Mouse (Mus musculus) layer of hippocampus, postnatal 25 days (tissue): ENCODE measurements around the gene Neurod1. TPM values are rescaled to one million over a fixed set of nuclear protein-coding genes. Genes with fewer than 3 reads are reported as not detected.
A peak's percentile ranks its signal among the peaks of the same experiment; 100 is the strongest.

ENCODE experiments used
- DNase-seq, 2 experiments: peaks; one replicate each; pipeline ENCODE4 v3.0.0; 2022; ENCODE audit warnings: mixed read lengths in 2 of 2, low spot score in 1 of 2; ENCODE audit errors: extremely low spot score in 1 of 2
- total RNA-seq, 2 experiments: library from RNA; stranded (reverse); gene quantifications; 2 replicates each; pipeline ENCODE4 v1.2.3; 2021

Gene Neurod1
- total RNA-seq, result 10 to 100 TPM; 32.8 to 40.4 TPM

DNA sequence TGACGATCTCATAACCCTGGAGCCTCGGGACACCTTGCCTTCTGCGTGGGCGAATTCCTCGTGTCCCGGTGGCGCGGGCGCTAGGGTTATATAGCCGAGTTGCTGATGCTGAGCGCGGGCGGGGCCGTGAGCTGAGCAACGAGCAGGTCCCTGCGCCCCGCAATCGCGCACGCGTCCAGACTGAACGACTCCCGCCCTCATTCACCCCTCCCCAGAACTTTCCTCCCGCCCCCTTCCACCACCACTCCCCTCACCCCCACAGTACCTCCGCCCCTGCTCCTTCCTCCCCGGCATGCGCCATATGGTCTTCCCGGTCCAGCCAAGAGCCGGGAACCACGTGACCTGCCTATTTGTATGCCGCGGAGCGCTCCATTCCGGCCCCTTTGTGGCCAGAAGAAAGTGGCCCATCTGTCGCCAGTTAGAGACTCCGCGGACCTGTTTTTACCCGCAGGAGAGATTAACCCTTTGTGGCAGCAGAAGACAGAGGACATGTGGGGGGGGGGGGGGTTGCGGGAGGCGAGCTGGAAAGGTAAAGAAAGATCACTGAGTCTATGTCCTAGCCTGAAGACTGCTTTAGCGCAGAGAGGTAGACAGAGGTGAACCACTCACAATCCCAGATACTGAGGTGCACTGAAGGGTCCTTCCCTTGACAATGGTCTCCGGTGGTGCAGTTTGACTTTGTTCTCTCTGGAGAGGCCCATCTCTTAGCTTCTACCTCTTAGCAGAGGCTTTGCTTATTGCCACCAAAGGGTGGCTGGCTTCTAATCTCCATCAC lies at the start of gene Neurod1, which contains the start of gene Cerkl:
Gene Neurod1, minus strand, starts transcription at position 177 of the 775 bp plus-strand sequence.
Gene Cerkl, minus strand, starts transcription at position 211 of the 775 bp plus-strand sequence.
- peak; percentile 56 to 59 for DNase-seq

DNA sequence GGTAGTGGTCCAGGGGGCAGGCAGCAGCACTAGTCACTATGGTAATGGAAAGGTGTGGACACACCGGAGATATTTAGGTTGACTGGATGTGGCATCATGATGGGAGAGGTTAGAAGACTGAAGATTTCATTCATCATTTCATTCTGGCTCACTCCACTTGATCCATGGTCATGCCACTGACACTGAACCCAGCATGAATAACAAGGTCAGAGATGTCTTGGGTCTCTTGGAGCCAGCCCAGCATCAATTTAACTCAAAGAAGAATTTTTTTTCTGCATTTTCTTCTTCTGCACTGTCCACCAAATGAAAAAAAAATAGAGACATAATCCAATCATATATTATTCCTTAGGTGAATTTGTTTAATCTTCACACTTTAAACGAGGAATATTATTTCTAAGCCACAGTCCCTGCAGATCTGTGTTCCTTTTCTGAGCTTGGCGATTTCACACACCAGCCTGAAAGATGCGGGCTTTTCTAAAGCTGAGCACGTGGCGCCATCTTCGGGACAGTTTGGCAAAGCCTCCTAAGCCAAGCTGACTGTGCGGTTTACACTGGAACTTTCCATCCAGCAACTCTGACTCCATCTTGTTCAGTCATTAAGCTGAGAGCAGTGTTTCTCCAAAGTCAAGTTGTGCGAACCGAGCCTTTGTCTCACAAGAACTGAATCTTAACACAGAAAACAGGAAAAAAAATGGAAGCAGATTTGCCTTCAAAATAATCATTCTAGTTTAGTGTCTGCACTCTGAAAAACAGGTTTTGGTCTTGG lies 42.6 kb upstream of the Neurod1 start:
- DNase-seq, result peak; percentile 51 to 80

- no peak for DNase-seq
Observed at GRCm38 (mm10) chr2:79485127-79485526, 28.6 kb upstream of the Neurod1 start.

GRCm38 (mm10) chr2:79482511-79482910 lies 26.0 kb upstream of the Neurod1 start:
- DNase-seq, result no peak

DNA sequence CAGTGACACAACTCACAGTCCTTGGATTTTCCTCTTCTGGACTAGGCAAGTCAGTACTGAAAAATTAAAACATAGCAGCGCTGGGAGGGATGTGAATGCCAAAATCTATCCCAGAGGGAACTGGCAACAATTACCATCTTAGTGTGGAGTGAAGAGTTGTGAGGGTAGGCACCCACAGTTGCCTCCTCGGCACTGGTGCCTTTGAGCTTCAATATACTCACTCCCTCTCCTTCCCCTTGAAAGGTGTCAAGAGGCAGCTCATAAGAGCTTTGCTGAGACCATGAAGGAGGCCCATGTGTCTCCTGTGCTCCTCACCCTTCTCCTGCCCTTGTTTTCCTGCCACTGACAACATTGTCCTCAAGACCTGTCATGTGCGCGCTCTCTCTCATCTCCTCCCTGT lies 5.9 kb upstream of the Neurod1 start:
- DNase-seq, result no peak

- DNase-seq, result no peak
Observed at GRCm38 (mm10) chr2:79461861-79462260, 5.3 kb upstream of the Neurod1 start.

- DNase-seq, result no peak
Observed at GRCm38 (mm10) chr2:79460586-79460985, 4.0 kb upstream of the Neurod1 start.

GRCm38 (mm10) chr2:79460107-79460506 lies 3.6 kb upstream of the Neurod1 start:
- no peak for DNase-seq

DNA sequence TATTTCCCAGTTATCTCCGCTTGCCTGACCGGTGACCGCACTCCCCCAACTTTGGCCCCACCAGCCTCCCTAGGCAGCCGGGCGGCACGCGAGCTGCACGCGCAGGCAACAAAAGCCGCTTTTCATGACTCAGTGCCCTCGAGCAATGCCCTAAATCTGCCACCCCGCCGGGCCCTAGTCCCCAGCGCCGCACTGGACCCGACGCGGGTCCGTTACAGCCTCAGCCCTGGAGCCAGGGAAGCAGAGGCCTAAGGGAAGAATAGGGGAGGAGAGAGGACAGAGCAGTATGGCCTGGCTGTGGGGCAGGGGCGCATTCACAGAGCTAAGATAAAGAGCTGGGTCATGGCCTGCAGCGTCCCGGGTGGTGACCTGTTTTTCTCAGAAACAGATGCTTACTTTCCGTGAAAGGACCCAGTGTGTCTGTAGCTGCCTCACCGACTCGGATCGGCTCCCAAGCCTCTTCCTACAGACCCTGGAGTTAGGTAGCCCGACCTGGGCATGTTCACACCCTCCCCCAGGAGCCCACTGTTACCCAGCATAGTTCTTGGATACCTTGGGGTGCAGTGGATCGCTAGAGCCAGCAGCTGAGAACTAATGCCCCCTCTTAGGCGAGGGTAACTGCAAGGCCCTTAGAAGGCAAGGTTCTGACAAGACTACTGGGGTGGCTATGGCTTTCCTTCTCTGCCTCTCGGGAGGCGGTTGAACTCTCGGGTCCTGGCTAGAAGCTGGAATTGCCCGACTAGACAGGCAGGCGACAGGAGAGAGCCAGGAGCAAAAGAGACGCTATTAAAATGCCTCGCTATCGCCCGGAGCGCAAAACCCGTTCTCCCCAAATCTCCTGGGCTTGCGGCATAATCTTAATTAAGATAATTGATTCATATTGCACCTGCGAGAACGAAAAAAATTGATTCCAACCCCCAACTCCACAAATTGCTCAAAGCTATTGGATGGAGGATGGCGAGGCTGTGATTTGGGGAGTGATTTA lies 2.8 kb upstream of the Neurod1 start:
- DNase-seq, result peak in 1 of 2 experiments; percentile 16

- no peak for DNase-seq
Observed at GRCm38 (mm10) chr2:79457932-79458331, 1.4 kb upstream of the Neurod1 start.

DNA sequence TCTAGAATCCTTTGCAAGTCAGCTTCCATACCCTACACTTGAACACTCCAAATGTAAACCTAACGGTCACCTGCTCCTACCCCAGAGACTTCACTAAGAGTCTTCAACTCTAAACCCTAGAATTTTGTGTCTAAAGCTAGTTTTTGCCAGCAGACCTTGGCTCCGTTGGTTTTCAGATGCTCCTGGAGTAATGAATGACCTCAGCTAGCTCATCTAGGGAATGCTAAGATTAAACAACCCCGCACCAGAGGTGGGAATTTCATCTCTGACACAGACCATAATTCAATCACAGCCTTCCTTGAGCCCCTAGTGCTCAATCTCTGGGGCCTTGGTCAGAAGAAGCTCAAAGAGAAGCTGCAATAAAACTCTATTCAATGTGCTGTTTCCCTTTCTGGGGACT lies 883 bp upstream of the Neurod1 start:
- DNase-seq, result no peak

DNA sequence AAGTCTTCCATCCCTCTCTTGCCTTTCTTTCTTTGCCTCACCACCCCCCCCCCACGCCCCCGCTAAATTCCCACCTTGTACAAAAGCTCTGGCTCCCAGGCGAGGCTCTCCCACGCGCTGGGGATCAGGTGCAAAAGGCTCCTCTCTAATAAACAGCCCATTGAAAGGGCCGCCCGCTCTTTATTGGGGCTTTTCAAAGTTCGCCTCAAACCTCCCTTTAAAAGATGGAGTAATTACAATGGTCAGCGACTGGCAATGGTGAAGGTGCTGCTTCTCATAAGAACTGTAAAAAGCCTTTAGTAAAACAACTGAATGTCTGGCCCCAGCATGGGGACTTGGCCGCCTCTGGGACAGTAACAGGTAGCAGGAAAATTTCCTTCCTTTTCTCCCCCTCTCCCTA lies 905 bp downstream of the Neurod1 start:
- DNase-seq, result no peak

DNA sequence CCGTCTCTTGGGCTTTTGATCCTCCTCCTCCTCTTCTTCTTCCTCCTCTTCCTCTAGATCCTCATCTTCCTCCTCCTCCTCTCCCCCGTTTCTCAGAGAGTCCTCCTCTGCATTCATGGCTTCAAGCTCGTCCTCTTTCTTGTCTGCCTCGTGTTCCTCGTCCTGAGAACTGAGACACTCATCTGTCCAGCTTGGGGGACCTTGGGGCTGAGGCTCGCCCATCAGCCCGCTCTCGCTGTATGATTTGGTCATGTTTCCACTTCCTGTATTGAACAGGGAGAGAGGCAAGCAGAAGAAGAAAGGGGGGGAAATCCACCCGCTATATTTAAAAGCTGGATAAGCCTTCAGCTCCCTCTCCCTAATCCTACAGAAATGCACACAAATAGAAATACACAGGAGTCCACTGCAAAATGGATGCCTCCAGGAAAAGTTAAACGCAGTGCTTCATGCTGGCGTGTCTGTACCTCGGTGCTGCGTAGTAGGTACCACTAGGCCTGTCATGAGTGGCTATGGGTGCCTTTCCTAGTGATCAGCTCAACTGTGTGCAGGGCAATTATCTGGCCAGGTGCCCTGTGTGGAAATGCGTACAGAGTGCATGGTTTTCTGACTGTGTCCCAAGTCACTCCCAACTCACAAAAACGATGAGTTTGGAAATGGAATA lies 1.6 kb downstream of the Neurod1 start:
- peak in 1 of 2 experiments; percentile 31 for DNase-seq

- peak; percentile 65 to 67 for DNase-seq
Observed at GRCm38 (mm10) chr2:79453901-79454781, 2.4 kb downstream of the Neurod1 start.

GRCm38 (mm10) chr2:79451438-79451837 lies 5.1 kb downstream of the Neurod1 start:
- DNase-seq, result no peak

- DNase-seq, result no peak
Observed at GRCm38 (mm10) chr2:79450684-79451394, 5.7 kb downstream of the Neurod1 start.

DNA sequence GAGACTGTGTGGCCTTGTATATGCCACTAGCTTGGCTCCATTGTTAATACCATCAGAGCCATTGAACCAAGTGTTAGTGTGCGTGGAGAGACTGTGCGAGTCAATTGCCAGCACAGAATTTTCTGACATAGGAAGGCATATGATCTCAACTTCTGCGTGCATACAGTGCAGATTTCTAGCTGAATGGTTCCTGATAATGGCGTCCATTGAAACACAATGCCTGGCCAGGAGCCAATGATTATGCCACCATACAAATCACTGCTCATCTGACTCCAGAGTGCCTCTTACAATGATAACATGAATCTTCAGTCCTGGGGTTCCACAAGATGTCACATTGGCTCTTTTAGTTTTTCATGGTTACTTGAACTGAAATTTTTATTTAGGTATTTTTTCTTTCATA lies 7.2 kb downstream of the Neurod1 start:
- DNase-seq, result no peak

DNA sequence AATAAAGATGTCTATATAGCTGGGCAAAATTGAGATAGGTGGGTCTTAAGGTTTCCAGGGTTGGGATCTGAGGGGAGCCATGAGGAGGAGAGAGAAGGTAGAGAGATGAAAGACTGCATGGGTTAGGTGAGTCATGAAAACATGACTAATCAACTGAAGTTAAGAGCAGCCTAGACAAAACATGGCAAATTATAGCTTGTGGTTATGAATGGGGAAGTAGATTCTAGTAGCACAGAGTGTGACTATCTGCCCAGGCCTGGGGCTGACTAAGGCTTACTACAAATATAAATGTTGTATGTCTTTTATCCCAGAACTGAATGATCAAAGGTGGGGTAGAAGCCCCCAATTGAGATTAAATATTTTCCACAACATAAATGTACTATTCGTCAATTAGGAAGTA lies 9.4 kb downstream of the Neurod1 start:
- no peak for DNase-seq
